Mouse (Mus musculus) embryonic stem cell, embryonic (primary cell): ENCODE data around the gene Prrc2a.

Experiments used
- CTCF ChIA-PET, 4 experiments: fragments of 300-600 bp in 2 of 4; fragments of 350-600 bp in 2 of 4; sonication (Branson Sonifier 250); formaldehyde crosslinking; loops; one replicate each; lab custom pipeline; 2022; ENCODE audit warnings: inconsistent platforms in 2 of 4; lab: Charles Lee
- POLR2A ChIA-PET, 4 experiments: fragments of 300-600 bp in 2 of 4; fragments of 350-600 bp in 2 of 4; sonication (Branson Sonifier 250); formaldehyde crosslinking; loops; one replicate each; lab custom pipeline; 2022; ENCODE audit warnings: antibody characterized with exemption in 4 of 4, inconsistent platforms in 1 of 4; lab: Charles Lee

Gene Prrc2a

GRCm38 (mm10) chr17:35101161-35101560, 63.5 kb downstream of the Prrc2a start:
- ChIA-PET CTCF (interaction anchor here in 2 of 4 experiments (0.8 to 1.6 kb wide), 4 partner anchors 11 to 80 kb away, joined by 3 to 5 read pairs (median 4); no protein-coding TSS in a partner anchor), POLR2A (interaction anchor here in 3 of 4 experiments (0.7 to 4.7 kb wide), 11 partner anchors 10 to 148 kb away, joined by 3 to 13 read pairs (median 5); partner anchors contain the start of genes Apom (in 1 of the 3), Csnk2b (in 1 of the 3), D17H6S53E (in 1 of the 3) and Gpank1 (in 1 of the 3))

- ChIA-PET POLR2A (interaction anchor here in 3 of 4 experiments (0.5 to 4.7 kb wide), 12 partner anchors 10 to 148 kb away, joined by 3 to 13 read pairs (median 4); partner anchors contain the start of genes Apom (in 1 of the 3), Clic1 (in 1 of the 3), D17H6S53E (in 1 of the 3) and Ddah2 (in 1 of the 3)), CTCF (interaction anchor here in 2 of 4 experiments (0.6 to 4.6 kb wide), 4 partner anchors 13 to 149 kb away, joined by 5 to 28 read pairs (median 6); partner anchors contain the start of genes Abhd16a (in 1 of the 2) and Ly6g6f (in 1 of the 2))
These were observed 64.4 kb downstream of the Prrc2a start for GRCm38 (mm10) chr17:35100196-35100765.
